Mouse (Mus musculus) myocyte (in vitro differentiated cells): ENCODE measurements around the gene Tmem206. TPM values are rescaled to one million over a fixed set of nuclear protein-coding genes. Genes with fewer than 3 reads are reported as not detected.

Source experiments
- H3K27me3 ChIP-seq: one replicate; pipeline ENCODE4 v1.6.1; 2011; ENCODE audit not compliant: control insufficient read depth, insufficient read depth, insufficient read length
- H3K36me3 ChIP-seq: one replicate; pipeline ENCODE4 v1.6.1; 2011; ENCODE audit not compliant: control insufficient read depth, insufficient read depth
- H3K4me2 ChIP-seq: one replicate; pipeline ENCODE4 v1.6.1; 2011; ENCODE audit warnings: low read depth, control low read depth
- H3K4me3 ChIP-seq: one replicate; pipeline ENCODE4 v1.5.1; 2011; ENCODE audit warnings: mild to moderate bottlenecking, control low read depth, moderate library complexity
- H3K79me2 ChIP-seq: one replicate; pipeline ENCODE4 v1.6.1; 2011; ENCODE audit not compliant: control insufficient read depth, insufficient read depth
- H3ac ChIP-seq: one replicate; pipeline ENCODE4 v1.6.1; 2011; ENCODE audit not compliant: control insufficient read depth, insufficient read length
- CEBPB ChIP-seq: IDR thresholded peaks from 2 replicates; pipeline ENCODE4 v1.6.1; 2011; ENCODE audit warnings: mild to moderate bottlenecking, moderate library complexity; ENCODE audit not compliant: poor library complexity, insufficient read depth, severe bottlenecking
- E2F4 ChIP-seq: IDR thresholded peaks from one replicate; pipeline ENCODE4 v1.6.1; 2011; ENCODE audit warnings: mild to moderate bottlenecking, control low read depth, moderate library complexity; ENCODE audit not compliant: insufficient read depth
- MAX ChIP-seq: IDR thresholded peaks from one replicate; pipeline ENCODE4 v1.6.1; 2011; ENCODE audit warnings: low read depth, mild to moderate bottlenecking, control low read depth
- MYOD1 ChIP-seq, 3 experiments: IDR thresholded peaks; one replicate each; pipeline ENCODE4 v1.6.1; 2011; ENCODE audit warnings: control low read depth in 2 of 3, low read depth in 2 of 3, mild to moderate bottlenecking in 2 of 3, moderate library complexity in 1 of 3; ENCODE audit not compliant: insufficient read length in 2 of 3, control insufficient read depth in 1 of 3
- MYOG ChIP-seq, 3 experiments: IDR thresholded peaks; one replicate each; pipeline ENCODE4 v1.6.1; 2011; ENCODE audit warnings: control low read depth in 2 of 3, low read depth in 2 of 3, mild to moderate bottlenecking in 2 of 3; ENCODE audit not compliant: insufficient read length in 2 of 3, control insufficient read depth in 1 of 3, insufficient read depth in 1 of 3
- POLR2A ChIP-seq: IDR thresholded peaks from one replicate; pipeline ENCODE4 v1.6.1; 2011; ENCODE audit warnings: low read depth, mild to moderate bottlenecking, control low read depth, moderate library complexity; ENCODE audit not compliant: insufficient read length
- POLR2AphosphoS2 ChIP-seq: IDR thresholded peaks from one replicate; pipeline ENCODE4 v1.6.1; 2011; ENCODE audit warnings: low read depth, control low read depth; ENCODE audit not compliant: insufficient read length
- REST ChIP-seq: IDR thresholded peaks from one replicate; pipeline ENCODE4 v1.6.1; 2011; ENCODE audit warnings: mild to moderate bottlenecking, control low read depth, moderate library complexity; ENCODE audit not compliant: insufficient read depth, insufficient read length
- SRF ChIP-seq: IDR thresholded peaks from one replicate; pipeline ENCODE4 v1.6.1; 2011; ENCODE audit warnings: low read depth; ENCODE audit not compliant: control insufficient read depth, insufficient read length
- TCF12 ChIP-seq: IDR thresholded peaks from one replicate; pipeline ENCODE4 v1.6.1; 2011; ENCODE audit warnings: mild to moderate bottlenecking, control low read depth; ENCODE audit not compliant: poor library complexity, insufficient read depth, severe bottlenecking
- TCF3 ChIP-seq: IDR thresholded peaks from one replicate; pipeline ENCODE4 v1.6.1; 2011; ENCODE audit warnings: low read depth, control low read depth; ENCODE audit not compliant: insufficient read length
- USF1 ChIP-seq: IDR thresholded peaks from one replicate; pipeline ENCODE4 v1.6.1; 2011; ENCODE audit warnings: low read depth, mild to moderate bottlenecking, control low read depth, moderate library complexity
- polyA plus RNA-seq: library from polyadenylated mRNA; unstranded; fragments of >200 nt; fragmentation: generic; extraction: Trizol; gene quantifications from one replicate; pipeline ENCODE4 v1.2.1, GENCODE M21; 2012; ENCODE audit warnings: missing spikeins

Gene Tmem206
- polyA plus RNA-seq, 1 experiment = 12.1 TPM

DNA sequence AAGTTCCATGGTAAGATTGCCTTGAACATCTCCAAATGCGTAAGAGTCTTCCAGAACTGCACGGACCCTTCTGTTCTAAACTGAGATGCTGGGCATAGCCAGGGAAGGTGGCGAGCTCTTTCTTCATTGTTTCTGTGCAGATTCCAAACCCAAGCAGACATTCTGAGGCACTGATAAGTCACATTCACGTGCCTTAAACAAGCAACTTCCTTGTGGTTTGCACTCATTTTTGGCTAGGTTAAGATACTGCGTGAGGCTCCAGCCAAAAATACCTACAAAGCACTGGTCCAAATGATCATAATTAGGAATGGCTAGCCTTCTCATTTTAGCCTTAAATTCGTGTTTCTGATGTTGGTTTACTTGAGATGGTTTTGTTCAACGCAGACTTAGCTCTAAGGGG is 33.8 kb downstream of the Tmem206 start:
- Histone ChIP-seq H3K36me3 (peaks cover 41% of the 10 kb centered on the region), H3ac (no peak overlapping the region), H3K27me3 (no peaks in the 10 kb centered on the region), H3K4me3 (no peak overlapping the region), H3K79me2 (peaks cover 9% of the 10 kb centered on the region), H3K4me2 (no peak overlapping the region)
- TF ChIP-seq REST (no peak), TCF3 (no peak), TCF12 (no peak), USF1 (no peak), CEBPB (no peak), MYOD1 (IDR thresholded peaks at IDR 0.05; ENCODE audit: control insufficient read depth in 1 of 3, insufficient read length in 2 of 3, low read depth in 2 of 3) (no peak)

DNA sequence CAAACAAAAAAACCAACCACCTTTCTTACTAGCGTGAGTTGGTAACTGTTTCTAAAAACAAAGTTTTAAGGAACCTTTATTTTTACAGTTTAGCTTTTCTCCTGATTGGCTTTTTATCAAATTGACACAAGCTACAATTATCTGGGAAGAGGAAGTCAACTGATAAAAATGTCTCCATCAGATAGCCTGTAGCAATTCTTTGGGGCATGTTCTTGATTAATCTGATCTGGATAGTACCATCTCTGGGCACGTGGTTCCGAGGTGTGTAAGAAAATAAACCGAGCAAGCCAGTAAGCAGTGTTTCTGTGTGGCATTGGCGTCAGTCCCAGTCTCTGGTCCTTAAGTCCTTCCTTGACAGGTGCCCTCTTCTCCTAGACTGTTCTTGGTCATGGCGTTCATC is 36.7 kb downstream of the Tmem206 start:
- peaks cover 24% of the 10 kb centered on the region for H3K36me3 ChIP-seq
- no peak overlapping the region for H3K4me2 ChIP-seq
- no peak overlapping the region for H3K4me3 ChIP-seq
- H3K27me3 ChIP-seq = no peaks in the 10 kb centered on the region
- no peak for TF ChIP-seq TCF12
- no peak for TF ChIP-seq USF1
- no peak for TF ChIP-seq TCF3
- no peak for TF ChIP-seq SRF
- no peak for TF ChIP-seq CEBPB
- no peak for TF ChIP-seq REST
- TF ChIP-seq MAX = no peak
- TF ChIP-seq MYOG (IDR thresholded peaks at IDR 0.05; ENCODE audit: control insufficient read depth in 1 of 3, insufficient read depth in 1 of 3, insufficient read length in 2 of 3, low read depth in 2 of 3) = no peak
- no peak for TF ChIP-seq MYOD1 (IDR thresholded peaks at IDR 0.05; ENCODE audit: control insufficient read depth in 1 of 3, insufficient read length in 2 of 3, low read depth in 2 of 3)
- TF ChIP-seq POLR2AphosphoS2 = no peak
- no peak for TF ChIP-seq E2F4
- TF ChIP-seq POLR2A = no peak
- H3ac ChIP-seq = no peak overlapping the region
- peaks cover 9% of the 10 kb centered on the region for H3K79me2 ChIP-seq

DNA sequence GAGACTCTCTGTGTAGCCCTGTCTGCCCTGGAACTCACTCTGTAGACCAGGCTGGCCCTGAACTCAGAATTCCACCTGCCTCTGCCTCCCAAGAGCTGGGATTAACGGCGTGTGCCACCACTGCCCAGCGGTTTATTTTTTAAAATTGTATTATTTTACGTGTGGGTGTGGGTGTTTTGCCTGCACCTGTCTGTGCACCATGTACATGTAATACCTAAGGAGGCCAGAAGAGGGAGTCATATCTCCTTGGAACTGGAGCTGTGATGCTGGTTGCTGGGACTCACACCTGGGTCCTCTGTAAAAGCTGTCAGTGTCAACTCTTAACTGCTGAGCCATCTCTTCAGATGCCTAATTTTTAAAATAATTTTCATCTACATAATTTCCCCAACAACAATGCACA is 38.8 kb downstream of the Tmem206 start:
- Histone ChIP-seq H3K4me2 (no peak overlapping the region), H3K4me3 (no peak overlapping the region), H3K36me3 (peaks cover 21% of the 10 kb centered on the region), H3K79me2 (peaks cover 9% of the 10 kb centered on the region), H3ac (no peak overlapping the region), H3K27me3 (no peaks in the 10 kb centered on the region)
- TF ChIP-seq CEBPB (no peak), USF1 (no peak), POLR2AphosphoS2 (no peak), REST (no peak), MYOG (IDR thresholded peaks at IDR 0.05; ENCODE audit: control insufficient read depth in 1 of 3, insufficient read depth in 1 of 3, insufficient read length in 2 of 3, low read depth in 2 of 3) (no peak), MYOD1 (IDR thresholded peaks at IDR 0.05; ENCODE audit: control insufficient read depth in 1 of 3, insufficient read length in 2 of 3, low read depth in 2 of 3) (no peak), MAX (no peak), TCF12 (no peak)

DNA sequence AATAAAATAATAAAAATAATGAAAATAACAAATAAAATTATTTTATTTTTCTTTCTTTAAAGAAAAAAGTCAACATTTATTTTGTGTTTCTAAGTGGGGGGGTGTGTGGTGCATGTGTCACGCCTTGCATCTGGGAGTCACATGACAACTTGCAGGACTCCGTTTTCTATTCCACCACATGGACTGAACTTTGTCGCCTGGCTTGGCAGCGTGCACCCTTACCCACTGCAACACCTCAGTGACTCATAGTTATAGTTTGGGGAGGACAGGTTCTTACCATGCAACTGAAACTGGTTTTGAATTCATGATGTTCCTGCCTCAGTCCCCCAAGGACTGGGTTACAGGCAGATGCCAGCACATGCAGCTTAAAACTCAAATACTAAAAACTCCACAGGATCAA is 42.5 kb downstream of the Tmem206 start:
- Histone ChIP-seq H3K27me3 (no peaks in the 10 kb centered on the region), H3K79me2 (peaks cover 5% of the 10 kb centered on the region), H3K4me2 (no peak overlapping the region), H3K4me3 (no peak overlapping the region), H3ac (no peak overlapping the region), H3K36me3 (peaks cover 20% of the 10 kb centered on the region)
- TF ChIP-seq USF1 (no peak), MAX (no peak), MYOG (IDR thresholded peaks at IDR 0.05; ENCODE audit: control insufficient read depth in 1 of 3, insufficient read depth in 1 of 3, insufficient read length in 2 of 3, low read depth in 2 of 3) (no peak), POLR2A (no peak), SRF (no peak), REST (no peak), E2F4 (no peak), TCF12 (no peak), POLR2AphosphoS2 (no peak), MYOD1 (IDR thresholded peaks at IDR 0.05; ENCODE audit: control insufficient read depth in 1 of 3, insufficient read length in 2 of 3, low read depth in 2 of 3) (no peak), TCF3 (no peak), CEBPB (no peak)

DNA sequence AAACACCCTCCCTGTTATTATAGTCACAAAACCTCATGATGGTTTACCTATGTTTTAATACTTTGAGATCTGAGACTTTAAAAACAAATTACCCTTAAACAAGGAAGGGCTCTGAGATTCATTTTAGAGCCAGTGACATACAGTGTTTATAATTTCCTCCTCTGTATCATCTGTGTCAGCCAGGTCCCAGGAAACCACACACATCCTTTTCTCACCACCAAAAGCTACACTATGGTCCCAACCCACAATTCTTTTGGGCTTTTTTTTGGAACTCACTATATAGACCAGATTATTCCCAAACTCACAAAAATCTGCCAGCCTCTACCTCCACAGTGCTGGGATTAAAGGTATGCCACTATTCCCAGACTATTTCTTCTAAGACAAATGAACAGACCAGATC is 43.4 kb downstream of the Tmem206 start:
- no peak overlapping the region for H3K4me2 ChIP-seq
- H3ac ChIP-seq = no peak overlapping the region
- TF ChIP-seq CEBPB (no peak), TCF12 (no peak), MYOD1 (IDR thresholded peaks at IDR 0.05; ENCODE audit: control insufficient read depth in 1 of 3, insufficient read length in 2 of 3, low read depth in 2 of 3) (no peak), MYOG (IDR thresholded peaks at IDR 0.05; ENCODE audit: control insufficient read depth in 1 of 3, insufficient read depth in 1 of 3, insufficient read length in 2 of 3, low read depth in 2 of 3) (no peak), USF1 (no peak), MAX (no peak), E2F4 (no peak), POLR2A (no peak), REST (no peak), SRF (no peak), TCF3 (no peak), POLR2AphosphoS2 (no peak)
- H3K4me3 ChIP-seq = no peak overlapping the region
- no peaks in the 10 kb centered on the region for H3K27me3 ChIP-seq
- peaks cover 10% of the 10 kb centered on the region for H3K79me2 ChIP-seq
- H3K36me3 ChIP-seq = peaks cover 20% of the 10 kb centered on the region
